Mouse (Mus musculus): ENCODE results near the gene Taar2.

GRCm38 (mm10) chr10:23892987-23893386 is 45.4 kb upstream of the Taar2 start:
- TF ChIP-seq MYOG (IDR thresholded peaks at IDR 0.05; ENCODE audit: control insufficient read depth in 1 of 3, insufficient read depth in 1 of 3, insufficient read length in 2 of 3, low read depth in 2 of 3) (no peak), MYOD1 (IDR thresholded peaks at IDR 0.05; ENCODE audit: control insufficient read depth in 1 of 3, insufficient read length in 2 of 3, low read depth in 2 of 3) (no peak), TCF12 (IDR thresholded peaks at IDR 0.05; ENCODE audit: insufficient read depth, poor library complexity, severe bottlenecking) (no peak), USF1 (IDR thresholded peaks at IDR 0.05; ENCODE audit: low read depth) (no peak), POLR2A (IDR thresholded peaks at IDR 0.05; ENCODE audit: insufficient read length, low read depth) (no peak), MAX (IDR thresholded peaks at IDR 0.05; ENCODE audit: low read depth) (no peak), E2F4 (IDR thresholded peaks at IDR 0.05; ENCODE audit: insufficient read depth) (no peak), POLR2AphosphoS2 (IDR thresholded peaks at IDR 0.05; ENCODE audit: insufficient read length, low read depth) (no peak), SRF (IDR thresholded peaks at IDR 0.05; ENCODE audit: control insufficient read depth, insufficient read length, low read depth) (no peak), CEBPB (IDR thresholded peaks at IDR 0.05; ENCODE audit: insufficient read depth, poor library complexity, severe bottlenecking) (no peak), REST (IDR thresholded peaks at IDR 0.05; ENCODE audit: insufficient read depth, insufficient read length) (no peak)
